Mouse (Mus musculus): ENCODE measurements around the gene Olfr722.
"Not testable (repeated sequence)": the region's sequence is repeated elsewhere in the genome, so short reads cannot be mapped to it uniquely, and the experiment has no call there.

Gene Olfr722

GRCm38 (mm10) chr14:49901899-49902298 is at the start of gene Olfr722:
Olfr722 (minus strand) TSS chr14:49901999.
- no peak for DNase-seq

GRCm38 (mm10) chr14:49931687-49932086 is 29.9 kb upstream of the Olfr722 start, which contains the start of gene Olfr723:
Olfr723 (minus strand) TSS chr14:49931787.
- not testable (repeated sequence) for DNase-seq

GRCm38 (mm10) chr14:49860387-49860786 is 41.4 kb downstream of the Olfr722 start:
- no peak for DNase-seq

Measured in liver (tissue).